Mouse (Mus musculus) megakaryocyte, embryonic 14.5 days (primary cell): ENCODE data around the gene Ms4a7. TPM values are rescaled to one million over a fixed set of nuclear protein-coding genes. Genes with fewer than 3 reads are reported as not detected.
"Not testable (repeated sequence)": the region's sequence is repeated elsewhere in the genome, so short reads cannot be mapped to it uniquely, and the experiment has no call there.

Experiments used
- H3K27me3 ChIP-seq: replicated peaks from 2 replicates; pipeline ENCODE3; 2012; ENCODE audit warnings: inconsistent platforms
- H3K36me3 ChIP-seq: replicated peaks from 2 replicates; pipeline ENCODE3; 2012; ENCODE audit warnings: low read length, inconsistent platforms, mixed read lengths
- H3K4me1 ChIP-seq: 2 replicates; pipeline ENCODE4 v1.6.1; 2012; ENCODE audit warnings: inconsistent platforms
- H3K4me3 ChIP-seq: replicated peaks from 2 replicates; pipeline ENCODE3; 2012; ENCODE audit warnings: moderate library complexity, mild to moderate bottlenecking, inconsistent platforms
- H3K9me3 ChIP-seq: 2 replicates; pipeline ENCODE4 v1.6.1; 2012; ENCODE audit warnings: inconsistent platforms
- FLI1 ChIP-seq: IDR thresholded peaks from 2 replicates; pipeline ENCODE4 v1.6.1; 2012; ENCODE audit warnings: low read length, inconsistent platforms, mixed read lengths
- GATA1 ChIP-seq: IDR thresholded peaks from 3 replicates; pipeline ENCODE4 v1.6.1; 2012; ENCODE audit warnings: mixed read lengths, low read length, inconsistent platforms, borderline replicate concordance
- polyA plus RNA-seq: library from polyadenylated mRNA; stranded (reverse); fragments of >175 nt; gene quantifications from 2 replicates; pipeline ENCODE4 v1.2.3, GENCODE M21; 2012; ENCODE audit warnings: low replicate concordance; ENCODE audit not compliant: insufficient read depth

Ms4a7 gene
- polyA plus RNA-seq, 1 experiment: 34.8 TPM

DNA sequence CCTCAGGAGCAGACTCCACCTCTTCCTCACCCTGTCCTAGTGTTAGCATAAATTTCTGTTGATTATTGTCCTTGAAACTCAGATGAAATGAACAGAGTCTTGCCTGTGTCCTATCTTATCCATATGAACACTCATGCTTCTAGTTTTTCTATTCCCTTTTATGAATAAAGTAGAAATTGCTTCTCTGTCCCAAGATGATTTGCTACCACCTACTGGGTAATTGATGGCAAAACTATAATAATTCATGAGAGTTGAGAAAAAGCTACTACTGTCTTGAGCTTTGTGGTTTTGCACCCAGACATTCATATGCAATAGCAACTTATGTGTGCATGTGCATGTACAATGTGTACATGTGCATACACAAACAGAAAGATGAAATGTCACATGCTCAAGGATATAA, 8.0 kb upstream of the Ms4a7 start:
- Histone ChIP-seq H3K27me3 (peaks cover 4% of the 10 kb centered on the region), H3K4me3 (no peak overlapping the region), H3K4me1 (no peaks in the 10 kb centered on the region)

DNA sequence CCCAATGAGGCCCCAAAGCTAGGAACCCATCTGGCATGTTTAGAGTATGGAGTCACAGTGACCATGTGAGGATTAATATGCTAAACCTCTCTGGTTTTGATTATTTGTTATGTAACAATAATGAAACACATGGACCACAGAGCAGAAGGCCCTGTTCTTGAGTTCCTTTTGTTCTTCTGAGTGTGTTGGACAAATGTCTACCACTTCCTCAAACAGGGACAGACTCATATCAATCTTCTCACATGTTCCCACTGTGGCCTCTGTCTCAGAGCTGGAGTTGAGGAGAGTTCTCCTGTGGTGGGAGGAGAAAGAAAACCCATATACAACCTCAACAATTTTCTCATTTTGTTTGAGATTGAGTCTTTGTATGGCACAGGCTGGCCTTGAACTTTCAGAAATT, 7.2 kb upstream of the Ms4a7 start:
- Histone ChIP-seq H3K36me3 (no peaks in the 10 kb centered on the region), H3K9me3 (no peaks in the 10 kb centered on the region), H3K27me3 (no peaks in the 10 kb centered on the region), H3K4me3 (no peak overlapping the region), H3K4me1 (no peaks in the 10 kb centered on the region)
- TF ChIP-seq GATA1 (no peak), FLI1 (no peak)

More for the DNA sequence above, 8.0 kb upstream of the Ms4a7 start:
- Histone ChIP-seq H3K9me3 (no peaks in the 10 kb centered on the region), H3K36me3 (no peaks in the 10 kb centered on the region)
- TF ChIP-seq FLI1: no peak
- TF ChIP-seq GATA1: no peak

DNA sequence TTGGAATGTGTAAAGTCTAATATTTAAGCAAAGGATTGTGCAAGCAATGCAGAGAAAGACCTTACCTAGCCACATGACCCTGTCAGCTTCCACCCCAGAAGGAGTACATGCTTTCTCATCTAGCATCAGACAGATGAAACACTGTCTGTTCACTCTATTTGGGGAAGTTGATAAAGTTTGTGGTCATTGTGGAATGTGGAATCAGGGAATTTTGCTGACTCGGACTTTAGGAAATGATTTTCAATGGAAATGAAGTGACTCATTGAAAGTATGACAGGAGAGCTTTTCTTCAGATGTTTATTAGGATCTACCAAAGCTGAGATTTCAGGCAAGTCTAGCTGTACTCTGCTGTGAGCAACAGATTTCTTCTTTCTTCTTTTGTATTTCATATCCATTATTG, 14.8 kb downstream of the Ms4a7 start:
- TF ChIP-seq GATA1 (no peak), FLI1 (no peak)
- no peak overlapping the region for H3K4me3 ChIP-seq
- H3K36me3 ChIP-seq: no peaks in the 10 kb centered on the region
- no peaks in the 10 kb centered on the region for H3K9me3 ChIP-seq
- H3K4me1 ChIP-seq: no peaks in the 10 kb centered on the region
- no peaks in the 10 kb centered on the region for H3K27me3 ChIP-seq

DNA sequence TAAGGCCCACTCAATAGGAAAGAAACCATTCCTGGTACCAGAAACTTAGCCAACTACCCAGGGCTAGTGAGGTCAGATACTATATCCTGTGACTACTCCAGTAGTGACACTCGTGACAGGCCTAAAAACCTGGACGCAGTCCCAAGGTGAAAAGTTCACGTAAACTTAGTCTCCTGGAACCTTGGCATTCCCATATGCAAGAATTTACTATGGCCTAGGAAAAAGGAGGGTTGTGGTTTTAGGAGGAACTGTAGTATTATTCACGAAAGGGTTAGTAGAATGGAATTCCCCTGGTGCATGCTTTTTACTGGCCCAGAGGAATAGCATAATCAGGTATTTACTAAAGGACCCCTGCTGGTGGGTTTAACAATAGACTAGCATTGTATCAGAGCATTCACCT, 19.2 kb downstream of the Ms4a7 start:
- H3K9me3 ChIP-seq: no peaks in the 10 kb centered on the region
- no peaks in the 10 kb centered on the region for H3K4me1 ChIP-seq
- no peaks in the 10 kb centered on the region for H3K36me3 ChIP-seq
- no peak overlapping the region for H3K4me3 ChIP-seq
- no peaks in the 10 kb centered on the region for H3K27me3 ChIP-seq
- no peak for TF ChIP-seq FLI1
- TF ChIP-seq GATA1: no peak

GRCm38 (mm10) chr19:11314354-11314753, 21.6 kb downstream of the Ms4a7 start, which contains the start of gene Ms4a14:
Gene Ms4a14, minus strand, starts transcription at chr19:11314454.
- H3K9me3 ChIP-seq: no peaks in the 10 kb centered on the region
- no peaks in the 10 kb centered on the region for H3K27me3 ChIP-seq
- no peaks in the 10 kb centered on the region for H3K4me1 ChIP-seq
- TF ChIP-seq GATA1: no peak
- TF ChIP-seq FLI1: no peak
- no peak within 1 kb of the TSS for H3K4me3 ChIP-seq
- no peaks in the 10 kb centered on the region for H3K36me3 ChIP-seq

DNA sequence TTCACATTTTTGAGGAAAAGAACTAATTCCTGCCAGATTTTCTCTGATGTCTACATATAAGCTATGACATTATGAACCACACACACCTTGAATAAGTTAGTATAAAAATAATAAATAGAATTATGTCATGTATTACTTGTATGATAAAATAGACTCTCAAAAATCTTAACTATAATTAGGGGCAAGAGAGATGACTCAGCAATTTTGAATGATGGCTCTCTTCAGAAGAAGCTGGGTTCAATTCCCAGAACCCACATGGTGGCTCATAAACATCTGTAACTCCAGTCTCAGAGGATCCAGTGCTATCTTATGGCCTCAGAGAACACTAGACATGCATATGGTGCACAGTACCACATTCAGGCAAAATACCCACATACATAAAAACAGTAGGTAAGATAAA, 27.1 kb downstream of the Ms4a7 start:
- Histone ChIP-seq H3K4me1 (no peaks in the 10 kb centered on the region), H3K36me3 (no peaks in the 10 kb centered on the region), H3K4me3 (no peak overlapping the region)

GRCm38 (mm10) chr19:11299529-11299928, 36.4 kb downstream of the Ms4a7 start:
- H3K4me1 ChIP-seq, H3K9me3 ChIP-seq, H3K4me3 ChIP-seq, H3K36me3 ChIP-seq, H3K27me3 ChIP-seq: not testable (repeated sequence)

More for the DNA sequence above, 27.1 kb downstream of the Ms4a7 start:
- no peaks in the 10 kb centered on the region for H3K27me3 ChIP-seq
- TF ChIP-seq GATA1: no peak
- no peak for TF ChIP-seq FLI1
- no peaks in the 10 kb centered on the region for H3K9me3 ChIP-seq

DNA sequence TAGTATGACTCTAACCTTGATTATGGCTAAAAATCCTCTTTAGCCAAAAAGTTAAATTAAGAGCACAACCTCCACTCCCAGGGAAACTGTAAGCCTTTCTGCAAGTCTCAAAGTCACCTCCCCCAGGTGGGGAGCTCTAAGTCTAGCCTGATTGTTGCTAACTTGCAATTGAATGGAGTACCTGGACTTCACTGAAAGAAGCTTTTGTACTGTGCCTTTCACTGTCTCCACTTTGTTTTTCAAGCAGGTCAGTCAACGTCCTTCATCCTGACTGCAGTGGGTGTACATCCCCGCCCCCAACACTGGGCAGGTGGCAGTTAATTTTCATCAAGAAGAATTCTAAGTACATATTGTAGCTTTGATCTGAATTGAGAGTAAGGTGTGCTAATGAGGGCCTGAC, 37.0 kb downstream of the Ms4a7 start:
- H3K27me3 ChIP-seq: no peaks in the 10 kb centered on the region
- no peaks in the 10 kb centered on the region for H3K36me3 ChIP-seq
- peaks cover 4% of the 10 kb centered on the region; the same call in 1 of the 2 replicates for H3K9me3 ChIP-seq
- no peak overlapping the region for H3K4me3 ChIP-seq
- no peak for TF ChIP-seq GATA1
- no peak for TF ChIP-seq FLI1
- no peaks in the 10 kb centered on the region for H3K4me1 ChIP-seq

- H3K36me3 ChIP-seq, H3K27me3 ChIP-seq, H3K4me1 ChIP-seq, H3K9me3 ChIP-seq, H3K4me3 ChIP-seq: not testable (repeated sequence)
Observed at GRCm38 (mm10) chr19:11293616-11294015, 42.3 kb downstream of the Ms4a7 start.

DNA sequence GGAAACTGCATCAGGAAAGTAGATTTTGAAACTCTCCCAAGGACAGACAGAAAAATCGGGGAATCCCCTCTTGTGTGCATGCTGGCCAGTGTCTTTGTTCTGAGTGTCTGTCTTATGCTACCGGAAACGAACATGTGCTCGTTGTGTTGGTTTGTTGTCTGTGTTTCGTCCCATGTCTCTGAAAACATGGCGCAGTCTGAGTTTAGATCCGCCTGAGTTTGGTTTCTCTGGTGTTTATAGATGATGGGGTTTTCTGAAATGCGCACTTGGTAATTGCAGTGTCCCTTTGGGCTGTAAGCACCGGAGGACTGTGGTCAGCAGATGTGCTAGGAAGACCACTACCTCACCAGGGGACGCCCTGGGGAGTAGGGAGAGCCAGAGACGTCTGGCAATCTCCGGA, 43.0 kb downstream of the Ms4a7 start:
- Histone ChIP-seq H3K4me3 (peak overlapping the region; percentile 65), H3K4me1 (no peaks in the 10 kb centered on the region), H3K27me3 (no peaks in the 10 kb centered on the region), H3K36me3 (no peaks in the 10 kb centered on the region), H3K9me3 (no peaks in the 10 kb centered on the region)
- no peak for TF ChIP-seq GATA1
- no peak for TF ChIP-seq FLI1

- H3K27me3 ChIP-seq: no peaks in the 10 kb centered on the region
- no peaks in the 10 kb centered on the region for H3K9me3 ChIP-seq
- H3K4me3 ChIP-seq: no peak within 1 kb of the TSS
- TF ChIP-seq FLI1 (no peak), GATA1 (no peak)
- H3K36me3 ChIP-seq: no peaks in the 10 kb centered on the region
- H3K4me1 ChIP-seq: no peaks in the 10 kb centered on the region
Observed at GRCm38 (mm10) chr19:11283773-11284172, 52.2 kb downstream of the Ms4a7 start, which contains the start of gene Ms4a5. Gene Ms4a5, minus strand, starts transcription at chr19:11283873.
